ENCODE assay signal across 24 mouse cellular contexts in genomic region chr7:12933615-12934140, GRCm38 (mm10). TPM values are rescaled to one million over a fixed set of nuclear protein-coding genes. Genes with fewer than 3 reads are reported as not detected.
DNase-seq lines count a peak whose midpoint lies in the region; ATAC-seq lines count a peak whose summit lies in the region.
"Had no signal": no experiment of that assay in that cellular context is flagged by ENCODE, and none has a peak within 500 bp of the region (broad histone marks: within the 10 kb centered on the region; RNA-seq: fewer than 3 reads in every experiment).

No protein-coding gene starts in this region.

- ATAC-seq in midbrain, embryonic 11.5 days (ENCODE audit: low FRiP score): peak; percentile 38; the same call in 1 of the 2 replicates
- no peak for ATAC-seq in midbrain, embryonic 15.5 days (replicated peaks)
- ATAC-seq: forebrain, embryonic 14.5 days; forebrain, embryonic 16.5 days; Patski had no signal

- H3K4me2 ChIP-seq in midbrain, embryonic 11.5 days: no peak overlapping the region
- H3K4me2 ChIP-seq in midbrain, embryonic 15.5 days: no peak overlapping the region
- H3K4me2 ChIP-seq: embryonic facial prominence, embryonic 13.5 days; embryonic facial prominence, embryonic 15.5 days; forebrain, embryonic 12.5 days had no signal

- H3K36me3 ChIP-seq in midbrain, embryonic 11.5 days (ENCODE audit: control insufficient read depth, insufficient read depth, low read length): no peaks in the 10 kb centered on the region
- H3K36me3 ChIP-seq in midbrain, embryonic 15.5 days (replicated peaks): no peaks in the 10 kb centered on the region
- H3K36me3 ChIP-seq: embryonic facial prominence, embryonic 15.5 days had no signal

- no peak for DNase-seq in midbrain, embryonic 11.5 days (ENCODE audit: low spot score, missing footprints)
- peak; percentile 55 for DNase-seq in ES-CJ7 (ENCODE audit: low read depth, low spot score)
- DNase-seq in ZHBTc4 (ENCODE audit: low read depth, low spot score): peak; percentile 64
- DNase-seq in urinary bladder, postnatal 10 days (ENCODE audit: low spot score): no peak
- DNase-seq: adrenal gland, adult 2 months; adrenal gland, postnatal 10 days; adrenal gland, postnatal 25 days; cerebellum, adult 11 months; cerebellum, adult 18-20 months; cerebellum, adult 8-10 months; cerebellum, adult 9-11 months; cerebellum, postnatal 14 days; cerebellum, postnatal 36 days; embryo, embryonic 11 days had no signal

- H3K9ac ChIP-seq in midbrain, embryonic 11.5 days (ENCODE audit: low read length): no peak overlapping the region
- no peak overlapping the region for H3K9ac ChIP-seq in midbrain, embryonic 15.5 days
- H3K9ac ChIP-seq: embryonic facial prominence, embryonic 13.5 days; embryonic facial prominence, embryonic 15.5 days; forebrain, embryonic 12.5 days had no signal

- H3K27me3 ChIP-seq in midbrain, embryonic 11.5 days (ENCODE audit: control insufficient read depth, insufficient read depth, low read length): no peaks in the 10 kb centered on the region; the same call in 1 of the 2 replicates
- H3K27me3 ChIP-seq in midbrain, embryonic 15.5 days (replicated peaks): no peaks in the 10 kb centered on the region
- H3K27me3 ChIP-seq: embryonic facial prominence, embryonic 15.5 days; Patski had no signal

- no peak overlapping the region for H3K27ac ChIP-seq in midbrain, embryonic 11.5 days (ENCODE audit: low read depth, low read length)
- no peak overlapping the region for H3K27ac ChIP-seq in midbrain, embryonic 15.5 days
- H3K27ac ChIP-seq: embryonic facial prominence, embryonic 13.5 days; embryonic facial prominence, embryonic 15.5 days; forebrain, embryonic 10.5 days; forebrain, embryonic 12.5 days had no signal

- no peaks in the 10 kb centered on the region for H3K4me1 ChIP-seq in midbrain, embryonic 11.5 days (ENCODE audit: control insufficient read depth, insufficient read depth, low read length)
- no peaks in the 10 kb centered on the region for H3K4me1 ChIP-seq in midbrain, embryonic 15.5 days
- H3K4me1 ChIP-seq: embryonic facial prominence, embryonic 13.5 days; embryonic facial prominence, embryonic 15.5 days; forebrain, embryonic 10.5 days; forebrain, embryonic 12.5 days had no signal

- H3K9me3 ChIP-seq in midbrain, embryonic 11.5 days (ENCODE audit: control insufficient read depth, low read length): no peaks in the 10 kb centered on the region
- no peaks in the 10 kb centered on the region for H3K9me3 ChIP-seq in midbrain, embryonic 15.5 days
- H3K9me3 ChIP-seq: embryonic facial prominence, embryonic 13.5 days; embryonic facial prominence, embryonic 15.5 days; forebrain, embryonic 10.5 days; forebrain, embryonic 12.5 days; G1E had no signal

- no peak overlapping the region for H3K4me3 ChIP-seq in midbrain, embryonic 11.5 days (ENCODE audit: low read depth, low read length)
- no peak overlapping the region for H3K4me3 ChIP-seq in midbrain, embryonic 15.5 days
- H3K4me3 ChIP-seq: embryonic facial prominence, embryonic 13.5 days; embryonic facial prominence, embryonic 15.5 days; erythroblast, embryonic 14.5 days; forebrain, embryonic 10.5 days; forebrain, embryonic 12.5 days had no signal

- WGBS in midbrain, embryonic 11.5 days: 62% methylated on average over 4 of the region's 4 CpGs
- 59% methylated on average over 4 of the region's 4 CpGs for WGBS in midbrain, embryonic 15.5 days

RNA-seq across cellular contexts. Expression of gene Rnf225, which starts 6.5 kb away (rescaled TPM):
- 0.55 and 0.59 TPM in 2 replicates for polyA plus RNA-seq in midbrain, embryonic 11.5 days (2014; fragmentation: Nextera tagmentation; extraction: Ambion mirVana)
- polyA plus RNA-seq in midbrain, embryonic 15.5 days (2015; fragmentation: Nextera tagmentation; extraction: Ambion mirVana): 0.90 and 0.93 TPM in 2 replicates

RNA-seq across cellular contexts. Expression of gene Rps5, which starts 11.6 kb away (rescaled TPM):
- 788 and 866 TPM in 2 replicates for polyA plus RNA-seq in midbrain, embryonic 11.5 days (2014; fragmentation: Nextera tagmentation; extraction: Ambion mirVana)
- 567 and 593 TPM in 2 replicates for polyA plus RNA-seq in midbrain, embryonic 15.5 days (2015; fragmentation: Nextera tagmentation; extraction: Ambion mirVana)

RNA-seq across cellular contexts. Expression of gene Zfp324, which starts 32.0 kb away (rescaled TPM):
- 7.8 TPM in 2 replicates for polyA plus RNA-seq in midbrain, embryonic 11.5 days (2014; fragmentation: Nextera tagmentation; extraction: Ambion mirVana)
- polyA plus RNA-seq in midbrain, embryonic 15.5 days (2015; fragmentation: Nextera tagmentation; extraction: Ambion mirVana): 17.1 and 17.7 TPM in 2 replicates

RNA-seq across cellular contexts. Expression of gene Zscan22, which starts 36.1 kb away (rescaled TPM):
- 19.6 and 21.7 TPM in 2 replicates for polyA plus RNA-seq in midbrain, embryonic 11.5 days (2014; fragmentation: Nextera tagmentation; extraction: Ambion mirVana)
- 11.8 and 12.8 TPM in 2 replicates for polyA plus RNA-seq in midbrain, embryonic 15.5 days (2015; fragmentation: Nextera tagmentation; extraction: Ambion mirVana)

RNA-seq across cellular contexts. Expression of gene Zfp446, which starts 44.0 kb away (rescaled TPM):
- 9.6 and 9.8 TPM in 2 replicates for polyA plus RNA-seq in midbrain, embryonic 11.5 days (2014; fragmentation: Nextera tagmentation; extraction: Ambion mirVana)
- polyA plus RNA-seq in midbrain, embryonic 15.5 days (2015; fragmentation: Nextera tagmentation; extraction: Ambion mirVana): 14.2 and 16.4 TPM in 2 replicates

Comparison
In these comparisons a context has a peak if more than half of its experiments do, and no peak if none do; other contexts are left out.
1. DNase-seq: peak in ES-CJ7 (single experiment) and ZHBTc4 (single experiment); none in midbrain, embryonic 11.5 days (single experiment) and urinary bladder, postnatal 10 days (single experiment).